Comparison of ENCODE assay signal across 9 mouse cellular contexts in the genomic region with DNA sequence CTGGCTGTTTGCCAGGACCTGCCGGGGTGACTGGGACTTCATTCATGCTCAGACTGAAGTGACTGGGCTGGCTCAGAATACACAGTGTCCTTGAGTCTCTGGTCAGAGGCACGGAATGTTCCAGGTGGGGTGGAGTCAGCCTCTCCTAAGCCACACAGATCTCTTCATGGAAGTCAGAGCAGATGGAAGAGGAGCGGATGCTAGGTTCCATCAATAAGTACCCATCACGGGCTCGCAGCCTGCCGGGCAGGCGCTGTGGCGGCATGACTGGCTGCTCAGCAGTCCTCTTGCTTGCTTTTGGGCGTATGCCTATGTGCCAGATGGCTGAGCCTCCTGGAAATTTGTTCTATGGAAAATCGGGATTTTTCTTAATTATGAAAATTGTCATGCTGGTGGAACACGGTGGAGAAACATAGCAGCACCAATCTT. TPM values are rescaled to one million over a fixed set of nuclear protein-coding genes. Genes with fewer than 3 reads are reported as not detected.
DNase-seq lines count a peak whose midpoint lies in the region; TF ChIP-seq lines count a peak whose summit lies in the region.
"Had no signal": no experiment of that assay in that cellular context is flagged by ENCODE, and none has a peak within 500 bp of the region (broad histone marks: within the 10 kb centered on the region; RNA-seq: fewer than 3 reads in every experiment).

No protein-coding gene starts in this region.

- DNase-seq in adrenal gland, adult (ENCODE audit: inconsistent age in 2 of 2, low spot score in 1 of 2) = peak; percentile 59 to 93
- no peak for DNase-seq in adrenal gland, postnatal 4 days (ENCODE audit: low spot score in 2 of 2)
- DNase-seq in adrenal gland, adult 8-10 months = peak; percentile 25
- DNase-seq in frontal cortex, postnatal 25 days (ENCODE audit: low spot score in 2 of 2) = peak; percentile 39 to 42
- peak; percentile 29 for DNase-seq in lung, adult 2 months
- DNase-seq in kidney, postnatal 14 days = no peak
- DNase-seq in kidney, postnatal 4 days = no peak
- DNase-seq in embryo, embryonic 11 days = no peak

- no peak overlapping the region for H3K4me3 ChIP-seq in lung, adult 2 months (replicated peaks; ENCODE audit: extremely low read depth, low read depth, low read length)
- H3K4me3 ChIP-seq: neural tube, embryonic 12.5 days had no signal

- no peak for TF ChIP-seq CTCF in lung, adult 2 months (IDR thresholded peaks at IDR 0.05; ENCODE audit: insufficient read depth, low read length)

- TF ChIP-seq POLR2A in lung, adult 2 months (IDR thresholded peaks at IDR 0.05; ENCODE audit: borderline replicate concordance, extremely low read depth, low read depth, low read length) = no peak

- 62% methylated on average over 11 of the region's 11 CpGs for WGBS in lung, adult 2 months

- no peaks in the 10 kb centered on the region for H3K4me1 ChIP-seq in lung, adult 2 months (ENCODE audit: control insufficient read depth, insufficient read depth, low read length)

RNA-seq across cellular contexts. Expression of a gene that starts 32.6 kb away (rescaled TPM):
- 100 to 1,000 TPM; 109 to 129 TPM for total RNA-seq in adrenal gland, postnatal 4 days (2021)
- 100 to 1,000 TPM in 2 of 4 experiments, 10 to 100 TPM in 2; 98.6 to 149 (median 115) TPM for total RNA-seq in adrenal gland, adult 8-10 months (2022)
- polyA plus RNA-seq in lung, adult 2 months (2012; rRNA removed) = 41.6 and 59.7 TPM in 2 replicates

Comparison
In these comparisons a context has a peak if more than half of its experiments do, and no peak if none do; other contexts are left out.
1. DNase-seq: peak in adrenal gland, adult (2 of 2), adrenal gland, adult 8-10 months (single experiment), frontal cortex, postnatal 25 days (2 of 2) and lung, adult 2 months (single experiment); none in adrenal gland, postnatal 4 days (0 of 2), kidney, postnatal 14 days (single experiment), kidney, postnatal 4 days (0 of 2) and embryo, embryonic 11 days (single experiment).